Mouse (Mus musculus) stomach, embryonic 15.5 days (tissue): ENCODE results near the gene Polr3e. TPM values are rescaled to one million over a fixed set of nuclear protein-coding genes. Genes with fewer than 3 reads are reported as not detected.

Experiments
- ATAC-seq: fragments of 200-750 bp; cut with Nextera tagmentation; 2 replicates; pipeline ENCODE4 v1.8.0; 2017; ENCODE audit warnings: low read depth, moderate number of reproducible peaks, moderate TSS enrichment; ENCODE audit not compliant: insufficient read depth, low FRiP score
- H3K27ac ChIP-seq: fragments of 300-500 bp; sonication (generic); 2 replicates; pipeline ENCODE4 v1.5.1; 2015; ENCODE audit warnings: mild to moderate bottlenecking, inconsistent platforms
- H3K27me3 ChIP-seq: fragments of 300-500 bp; sonication (generic); replicated peaks from 2 replicates; pipeline ENCODE4 v1.6.1; 2015; ENCODE audit warnings: inconsistent platforms
- H3K36me3 ChIP-seq: fragments of 300-500 bp; sonication (generic); 2 replicates; pipeline ENCODE4 v1.6.1; 2015; ENCODE audit warnings: inconsistent platforms
- H3K4me1 ChIP-seq: fragments of 300-500 bp; sonication (generic); 2 replicates; pipeline ENCODE4 v1.6.1; 2015; ENCODE audit warnings: inconsistent platforms
- H3K4me2 ChIP-seq: fragments of 300-500 bp; sonication (generic); 2 replicates; pipeline ENCODE4 v1.6.1; 2015; ENCODE audit warnings: mild to moderate bottlenecking, inconsistent platforms
- H3K4me3 ChIP-seq: fragments of 300-500 bp; sonication (generic); replicated peaks from 2 replicates; pipeline ENCODE4 v1.5.1; 2015; ENCODE audit warnings: inconsistent platforms
- H3K9ac ChIP-seq: fragments of 300-500 bp; sonication (generic); 2 replicates; pipeline ENCODE4 v1.6.1; 2015; ENCODE audit warnings: inconsistent platforms
- H3K9me3 ChIP-seq: fragments of 300-500 bp; sonication (generic); 2 replicates; pipeline ENCODE4 v1.6.1; 2016; ENCODE audit warnings: inconsistent platforms
- WGBS: fragments of 180-500 bp; shearing (Covaris S2); methylation state at CpG from one replicate; pipeline ENCODE4 v1.1.7; 2015; 5-methylcytosine and 5-hydroxymethylcytosine counted together
- polyA plus RNA-seq: library from polyadenylated mRNA; unstranded; fragments of >200 nt; fragmentation: Nextera tagmentation; extraction: Ambion mirVana; gene quantifications from 2 replicates; pipeline ENCODE4 v1.2.1, GENCODE M21; 2015

Gene Polr3e
- 34.4 and 36.4 TPM in 2 replicates for polyA plus RNA-seq

- Histone ChIP-seq H3K9ac (peak within 1 kb of the TSS; percentile 62), H3K36me3 (no peaks in the 10 kb centered on the region), H3K4me1 (no peaks in the 10 kb centered on the region), H3K27me3 (no peaks in the 10 kb centered on the region), H3K9me3 (no peaks in the 10 kb centered on the region), H3K4me2 (peak within 1 kb of the TSS; percentile 68), H3K27ac (peak within 1 kb of the TSS; percentile 75), H3K4me3 (peak within 1 kb of the TSS; percentile 74)
- under 1% methylated on average over 102 of the region's 102 CpGs for WGBS
- ATAC-seq = peak; percentile 93
These were observed at the start of gene Polr3e for GRCm38 (mm10) chr7:120917592-120918461. Polr3e (plus strand) TSS chr7:120917744.

GRCm38 (mm10) chr7:120869883-120870282, 47.7 kb upstream of the Polr3e start:
- WGBS = 24% methylated on average over 5 of the region's 5 CpGs
- Histone ChIP-seq H3K27ac (peak overlapping the region; percentile 82), H3K36me3 (no peaks in the 10 kb centered on the region), H3K27me3 (no peaks in the 10 kb centered on the region), H3K4me1 (peaks cover 45% of the 10 kb centered on the region), H3K9ac (no peak overlapping the region), H3K4me3 (no peak overlapping the region), H3K4me2 (no peak overlapping the region), H3K9me3 (no peaks in the 10 kb centered on the region)
- peak; percentile 28; the same call in 1 of the 2 replicates for ATAC-seq

GRCm38 (mm10) chr7:120870431-120871008, 47.0 kb upstream of the Polr3e start:
- Histone ChIP-seq H3K27ac (peak overlapping the region; percentile 82), H3K36me3 (no peaks in the 10 kb centered on the region), H3K4me1 (peaks cover 44% of the 10 kb centered on the region), H3K9ac (no peak overlapping the region), H3K9me3 (no peaks in the 10 kb centered on the region), H3K4me2 (no peak overlapping the region), H3K4me3 (no peak overlapping the region), H3K27me3 (no peaks in the 10 kb centered on the region)
- 57% methylated on average over 5 of the region's 5 CpGs for WGBS
- no peak for ATAC-seq

GRCm38 (mm10) chr7:120873083-120873482, 44.5 kb upstream of the Polr3e start:
- WGBS = 76% methylated on average over 12 of the region's 12 CpGs
- H3K27ac ChIP-seq = no peak overlapping the region
- no peaks in the 10 kb centered on the region for H3K27me3 ChIP-seq
- H3K36me3 ChIP-seq = 0 out of 2 replicates have a peak, but pooled peaks cover 6% of the 10 kb centered on the region
- H3K4me1 ChIP-seq = peaks cover 31% of the 10 kb centered on the region
- no peaks in the 10 kb centered on the region for H3K9me3 ChIP-seq
- H3K9ac ChIP-seq = no peak overlapping the region
- no peak for ATAC-seq
- H3K4me3 ChIP-seq = no peak overlapping the region
- H3K4me2 ChIP-seq = no peak overlapping the region

- Histone ChIP-seq H3K9me3 (no peaks in the 10 kb centered on the region), H3K27me3 (no peaks in the 10 kb centered on the region), H3K4me2 (no peak overlapping the region), H3K36me3 (0 out of 2 replicates have a peak, but pooled peaks cover 6% of the 10 kb centered on the region), H3K27ac (peak overlapping the region; percentile 86), H3K9ac (no peak overlapping the region), H3K4me1 (peaks cover 24% of the 10 kb centered on the region), H3K4me3 (no peak overlapping the region)
- no peak for ATAC-seq
- 94% methylated on average over 3 of the region's 3 CpGs for WGBS
These were observed 43.5 kb upstream of the Polr3e start for GRCm38 (mm10) chr7:120874021-120874420.

GRCm38 (mm10) chr7:120874764-120875539, 42.6 kb upstream of the Polr3e start:
- Histone ChIP-seq H3K27me3 (no peaks in the 10 kb centered on the region), H3K4me2 (no peak overlapping the region), H3K9ac (no peak overlapping the region), H3K36me3 (0 out of 2 replicates have a peak, but pooled peaks cover 6% of the 10 kb centered on the region), H3K9me3 (no peaks in the 10 kb centered on the region), H3K4me3 (no peak overlapping the region), H3K4me1 (peaks cover 17% of the 10 kb centered on the region; the same call in 1 of the 2 replicates), H3K27ac (peak overlapping the region; percentile 86)
- ATAC-seq = peak; percentile 97
- 55% methylated on average over 7 of the region's 7 CpGs for WGBS

- no peak overlapping the region for H3K9ac ChIP-seq
- whole genome bisulfite sequencing = 55% methylated on average over 3 of the region's 3 CpGs
- H3K27me3 ChIP-seq = no peaks in the 10 kb centered on the region
- ATAC-seq = peak; percentile 63
- peaks cover 9% of the 10 kb centered on the region; the same call in 1 of the 2 replicates for H3K4me1 ChIP-seq
- H3K4me3 ChIP-seq = no peak overlapping the region
- peak overlapping the region; percentile 86 for H3K27ac ChIP-seq
- no peaks in the 10 kb centered on the region for H3K9me3 ChIP-seq
- H3K4me2 ChIP-seq = no peak overlapping the region
- H3K36me3 ChIP-seq = peaks cover 10% of the 10 kb centered on the region; the same call in 1 of the 2 replicates
These were observed 41.8 kb upstream of the Polr3e start for GRCm38 (mm10) chr7:120875540-120876388.

- 82% methylated on average over 6 of the region's 6 CpGs for WGBS
- Histone ChIP-seq H3K4me3 (no peak overlapping the region), H3K9me3 (no peaks in the 10 kb centered on the region), H3K27ac (no peak overlapping the region), H3K27me3 (no peaks in the 10 kb centered on the region), H3K4me1 (peaks cover 6% of the 10 kb centered on the region; the same call in 1 of the 2 replicates), H3K9ac (no peak overlapping the region), H3K4me2 (no peak overlapping the region), H3K36me3 (peaks cover 19% of the 10 kb centered on the region)
- no peak for ATAC-seq
These were observed 39.3 kb upstream of the Polr3e start for GRCm38 (mm10) chr7:120878271-120878670.

GRCm38 (mm10) chr7:120879972-120880371, 37.6 kb upstream of the Polr3e start:
- Histone ChIP-seq H3K27me3 (no peaks in the 10 kb centered on the region), H3K4me2 (no peak overlapping the region), H3K4me3 (no peak overlapping the region), H3K27ac (no peak overlapping the region), H3K9ac (no peak overlapping the region), H3K4me1 (peaks cover 6% of the 10 kb centered on the region; the same call in 1 of the 2 replicates), H3K36me3 (peaks cover 34% of the 10 kb centered on the region), H3K9me3 (no peaks in the 10 kb centered on the region)
- 79% methylated on average over 3 of the region's 3 CpGs for WGBS
- peak; percentile 36; the same call in 1 of the 2 replicates for ATAC-seq

GRCm38 (mm10) chr7:120880770-120881169, 36.8 kb upstream of the Polr3e start:
- no peak for ATAC-seq
- H3K9ac ChIP-seq = no peak overlapping the region
- H3K4me1 ChIP-seq = peaks cover 1% of the 10 kb centered on the region; the same call in 1 of the 2 replicates
- H3K27me3 ChIP-seq = no peaks in the 10 kb centered on the region
- no peak overlapping the region for H3K4me3 ChIP-seq
- peaks cover 42% of the 10 kb centered on the region for H3K36me3 ChIP-seq
- H3K27ac ChIP-seq = no peak overlapping the region
- H3K9me3 ChIP-seq = no peaks in the 10 kb centered on the region
- 93% methylated on average over 4 of the region's 4 CpGs for WGBS
- no peak overlapping the region for H3K4me2 ChIP-seq

- ATAC-seq = no peak
- Histone ChIP-seq H3K9me3 (no peaks in the 10 kb centered on the region), H3K4me2 (no peak overlapping the region), H3K27ac (no peak overlapping the region), H3K27me3 (no peaks in the 10 kb centered on the region), H3K9ac (no peak overlapping the region), H3K4me1 (no peaks in the 10 kb centered on the region), H3K36me3 (peaks cover 46% of the 10 kb centered on the region), H3K4me3 (no peak overlapping the region)
- whole genome bisulfite sequencing = 66% methylated on average over 2 of the region's 2 CpGs
These were observed 36.1 kb upstream of the Polr3e start for GRCm38 (mm10) chr7:120881451-120881850.
